Mouse (Mus musculus) heart, postnatal 4 days (tissue): ENCODE results near the gene Dll4. TPM values are rescaled to one million over a fixed set of nuclear protein-coding genes. Genes with fewer than 3 reads are reported as not detected.

Source experiments
- DNase-seq: peaks from one replicate; pipeline ENCODE4 v3.0.0; 2021
- total RNA-seq, 2 experiments: library from RNA; stranded (reverse); gene quantifications; 2 replicates each; pipeline ENCODE4 v1.2.3; 2021

The Dll4 gene
- 10 to 100 TPM; 19.7 to 20.8 TPM for total RNA-seq

GRCm38 (mm10) chr2:119325568-119326143 is at the start of gene Dll4:
Gene Dll4, plus strand, starts transcription at chr2:119325784.
- DNase-seq = peak; percentile 78

- DNase-seq = no peak
These were observed 48.7 kb upstream of the Dll4 start for GRCm38 (mm10) chr2:119276926-119277325.

GRCm38 (mm10) chr2:119277810-119278209 is 47.8 kb upstream of the Dll4 start:
- no peak for DNase-seq

- DNase-seq = no peak
These were observed 43.6 kb upstream of the Dll4 start for GRCm38 (mm10) chr2:119281899-119282565.

GRCm38 (mm10) chr2:119287372-119287771 is 38.2 kb upstream of the Dll4 start:
- no peak for DNase-seq

- peak; percentile 99 for DNase-seq
These were observed 37.2 kb upstream of the Dll4 start, which contains the start of gene Vps18 for GRCm38 (mm10) chr2:119288270-119288882. Gene Vps18, plus strand, starts transcription at chr2:119288740.

GRCm38 (mm10) chr2:119289014-119289416 is 36.6 kb upstream of the Dll4 start:
- DNase-seq = no peak

- DNase-seq = no peak
These were observed 33.3 kb upstream of the Dll4 start for GRCm38 (mm10) chr2:119292281-119292680.

GRCm38 (mm10) chr2:119292852-119293251 is 32.7 kb upstream of the Dll4 start:
- no peak for DNase-seq

- no peak for DNase-seq
These were observed 32.3 kb upstream of the Dll4 start for GRCm38 (mm10) chr2:119293311-119293710.

GRCm38 (mm10) chr2:119293776-119294390 is 31.7 kb upstream of the Dll4 start:
- DNase-seq = no peak

GRCm38 (mm10) chr2:119294411-119294810 is 31.2 kb upstream of the Dll4 start:
- DNase-seq = no peak

- DNase-seq = no peak
These were observed 28.8 kb upstream of the Dll4 start for GRCm38 (mm10) chr2:119296756-119297155.

- no peak for DNase-seq
These were observed 28.1 kb upstream of the Dll4 start for GRCm38 (mm10) chr2:119297506-119297905.

GRCm38 (mm10) chr2:119298330-119298729 is 27.3 kb upstream of the Dll4 start:
- DNase-seq = peak; percentile 79

- no peak for DNase-seq
These were observed 26.7 kb upstream of the Dll4 start for GRCm38 (mm10) chr2:119298839-119299238.

GRCm38 (mm10) chr2:119299981-119300818 is 25.4 kb upstream of the Dll4 start:
- DNase-seq = peak; percentile 92

GRCm38 (mm10) chr2:119300819-119301493 is 24.6 kb upstream of the Dll4 start:
- peak; percentile 65 for DNase-seq

- no peak for DNase-seq
These were observed 22.7 kb upstream of the Dll4 start for GRCm38 (mm10) chr2:119302876-119303275.

GRCm38 (mm10) chr2:119304391-119304790 is 21.2 kb upstream of the Dll4 start:
- no peak for DNase-seq

GRCm38 (mm10) chr2:119304798-119305208 is 20.8 kb upstream of the Dll4 start:
- DNase-seq = peak; percentile 55

GRCm38 (mm10) chr2:119311544-119311943 is 14.0 kb upstream of the Dll4 start:
- DNase-seq = peak; percentile 67
